Mouse (Mus musculus): ENCODE measurements around the gene Alk. TPM values are rescaled to one million over a fixed set of nuclear protein-coding genes. Genes with fewer than 3 reads are reported as not detected.

Gene Alk
- polyA plus RNA-seq, 2 experiments = 0.02 to 0.03 TPM

GRCm38 (mm10) chr17:72242036-72242435 lies 362.4 kb downstream of the Alk start:
- TF ChIP-seq CTCF (IDR thresholded peaks at IDR 0.05; ENCODE audit: low read depth) (peak; percentile 70), EP300 (IDR thresholded peaks at IDR 0.05; ENCODE audit: low read depth) (no peak)
- Histone ChIP-seq H3K36me3 (replicated peaks; ENCODE audit: control insufficient read depth, insufficient read depth, low read depth) (no peaks in the 10 kb centered on the region), H3K4me2 (ENCODE audit: low read depth) (no peak overlapping the region), H3K9ac (replicated peaks) (no peak overlapping the region), H3K27ac (no peak overlapping the region), H3K9me3 (ENCODE audit: control insufficient read depth, low read length) (no peaks in the 10 kb centered on the region), H3K4me1 (replicated peaks; ENCODE audit: control insufficient read depth in 2 of 2, insufficient read depth in 2 of 2, low read length in 1 of 2) (no peaks in the 10 kb centered on the region), H3K4me3 (ENCODE audit: insufficient read depth in 1 of 2, low read depth in 2 of 2, low read length in 2 of 2) (no peak overlapping the region), H3K27me3 (ENCODE audit: control insufficient read depth, insufficient read depth, low read length) (no peaks in the 10 kb centered on the region)
- ATAC-seq (ENCODE audit: insufficient read depth) = no peak
- 29% methylated on average over 4 of the region's 4 CpGs for WGBS (ENCODE audit: insufficient replicate concordance)
- no peak for DNase-seq (ENCODE audit: low read depth in 3 of 3, low spot score in 3 of 3)

GRCm38 (mm10) chr17:72237315-72237714 lies 367.1 kb downstream of the Alk start:
- no peak for DNase-seq (ENCODE audit: low read depth in 3 of 3, low spot score in 3 of 3)
- H3K27ac ChIP-seq = no peak overlapping the region
- WGBS (ENCODE audit: insufficient replicate concordance) = 54% methylated on average over 1 of the region's 1 CpGs

GRCm38 (mm10) chr17:72230891-72231290 lies 373.5 kb downstream of the Alk start:
- ATAC-seq (ENCODE audit: insufficient read depth) = no peak
- no peaks in the 10 kb centered on the region for H3K36me3 ChIP-seq (replicated peaks; ENCODE audit: control insufficient read depth, insufficient read depth, low read depth)
- no peaks in the 10 kb centered on the region for H3K27me3 ChIP-seq (ENCODE audit: control insufficient read depth, insufficient read depth, low read length)
- TF ChIP-seq CTCF (IDR thresholded peaks at IDR 0.05; ENCODE audit: low read depth) (no peak), EP300 (IDR thresholded peaks at IDR 0.05; ENCODE audit: low read depth) (no peak)
- H3K27ac ChIP-seq = no peak overlapping the region
- no peaks in the 10 kb centered on the region for H3K9me3 ChIP-seq (ENCODE audit: control insufficient read depth, low read length)
- H3K4me3 ChIP-seq (ENCODE audit: insufficient read depth in 1 of 2, low read depth in 2 of 2, low read length in 2 of 2) = no peak overlapping the region
- DNase-seq (ENCODE audit: low read depth in 3 of 3, low spot score in 3 of 3) = no peak
- WGBS (ENCODE audit: insufficient replicate concordance) = 63% methylated on average over 7 of the region's 7 CpGs
- no peak overlapping the region for H3K4me2 ChIP-seq (ENCODE audit: low read depth)
- no peaks in the 10 kb centered on the region for H3K4me1 ChIP-seq (replicated peaks; ENCODE audit: control insufficient read depth in 2 of 2, insufficient read depth in 2 of 2, low read length in 1 of 2)
- no peak overlapping the region for H3K9ac ChIP-seq (replicated peaks)

More at GRCm38 (mm10) chr17:72237315-72237714, 367.1 kb downstream of the Alk start:
- no peaks in the 10 kb centered on the region for H3K4me1 ChIP-seq (replicated peaks; ENCODE audit: control insufficient read depth in 2 of 2, insufficient read depth in 2 of 2, low read length in 1 of 2)
- no peak overlapping the region for H3K4me3 ChIP-seq (ENCODE audit: insufficient read depth in 1 of 2, low read depth in 2 of 2, low read length in 2 of 2)
- H3K4me2 ChIP-seq (ENCODE audit: low read depth) = no peak overlapping the region
- no peak overlapping the region for H3K9ac ChIP-seq (replicated peaks)
- TF ChIP-seq EP300 (IDR thresholded peaks at IDR 0.05; ENCODE audit: low read depth) = no peak
- no peak for TF ChIP-seq CTCF (IDR thresholded peaks at IDR 0.05; ENCODE audit: low read depth)
- H3K36me3 ChIP-seq (replicated peaks; ENCODE audit: control insufficient read depth, insufficient read depth, low read depth) = no peaks in the 10 kb centered on the region
- no peaks in the 10 kb centered on the region for H3K9me3 ChIP-seq (ENCODE audit: control insufficient read depth, low read length)
- H3K27me3 ChIP-seq (ENCODE audit: control insufficient read depth, insufficient read depth, low read length) = no peaks in the 10 kb centered on the region
- ATAC-seq (ENCODE audit: insufficient read depth) = no peak

- no peak overlapping the region for H3K4me2 ChIP-seq (ENCODE audit: low read depth)
- TF ChIP-seq EP300 (IDR thresholded peaks at IDR 0.05; ENCODE audit: low read depth) = no peak
- H3K4me3 ChIP-seq (ENCODE audit: insufficient read depth in 1 of 2, low read depth in 2 of 2, low read length in 2 of 2) = no peak overlapping the region
- ATAC-seq (ENCODE audit: insufficient read depth) (no peak), DNase-seq (ENCODE audit: low read depth in 3 of 3, low spot score in 3 of 3) (no peak)
- WGBS (ENCODE audit: insufficient replicate concordance) = 55% methylated on average over 3 of the region's 3 CpGs
- no peak overlapping the region for H3K27ac ChIP-seq
- no peaks in the 10 kb centered on the region for H3K36me3 ChIP-seq (replicated peaks; ENCODE audit: control insufficient read depth, insufficient read depth, low read depth)
- no peak overlapping the region for H3K9ac ChIP-seq (replicated peaks)
- H3K4me1 ChIP-seq (replicated peaks; ENCODE audit: control insufficient read depth in 2 of 2, insufficient read depth in 2 of 2, low read length in 1 of 2) = no peaks in the 10 kb centered on the region
- H3K27me3 ChIP-seq (ENCODE audit: control insufficient read depth, insufficient read depth, low read length) = no peaks in the 10 kb centered on the region
- no peaks in the 10 kb centered on the region; the same call in 1 of the 2 replicates for H3K9me3 ChIP-seq (ENCODE audit: control insufficient read depth, low read length)
Measured at GRCm38 (mm10) chr17:72218816-72219215, 385.6 kb downstream of the Alk start.

GRCm38 (mm10) chr17:72197576-72197975 lies 406.9 kb downstream of the Alk start:
- Histone ChIP-seq H3K4me2 (ENCODE audit: low read depth) (no peak overlapping the region), H3K4me1 (replicated peaks; ENCODE audit: control insufficient read depth in 2 of 2, insufficient read depth in 2 of 2, low read length in 1 of 2) (no peaks in the 10 kb centered on the region), H3K36me3 (replicated peaks; ENCODE audit: control insufficient read depth, insufficient read depth, low read depth) (no peaks in the 10 kb centered on the region), H3K9me3 (ENCODE audit: control insufficient read depth, low read length) (no peaks in the 10 kb centered on the region), H3K9ac (replicated peaks) (no peak overlapping the region), H3K27ac (no peak overlapping the region), H3K4me3 (ENCODE audit: insufficient read depth in 1 of 2, low read depth in 2 of 2, low read length in 2 of 2) (no peak overlapping the region), H3K27me3 (ENCODE audit: control insufficient read depth, insufficient read depth, low read length) (no peaks in the 10 kb centered on the region)
- TF ChIP-seq CTCF (IDR thresholded peaks at IDR 0.05; ENCODE audit: low read depth) (no peak), EP300 (IDR thresholded peaks at IDR 0.05; ENCODE audit: low read depth) (no peak)
- DNase-seq (ENCODE audit: low read depth in 3 of 3, low spot score in 3 of 3) (no peak), ATAC-seq (ENCODE audit: insufficient read depth) (no peak)
- WGBS (ENCODE audit: insufficient replicate concordance) = 62% methylated on average over 6 of the region's 6 CpGs

Measured in liver, embryonic 14.5 days (tissue).